Mouse (Mus musculus) v-Abl transformed pro-B cells (cell line): ENCODE results near the gene Brinp3.

Experiments used
- in situ Hi-C, 2 experiments: fragments of 400-800 bp; cut with MboI; formaldehyde crosslinking; loops; one replicate each; pipeline ENCODE4 v1.15.1; 2025; ENCODE audit not compliant: unreplicated experiment in 2 of 2

Gene Brinp3

DNA sequence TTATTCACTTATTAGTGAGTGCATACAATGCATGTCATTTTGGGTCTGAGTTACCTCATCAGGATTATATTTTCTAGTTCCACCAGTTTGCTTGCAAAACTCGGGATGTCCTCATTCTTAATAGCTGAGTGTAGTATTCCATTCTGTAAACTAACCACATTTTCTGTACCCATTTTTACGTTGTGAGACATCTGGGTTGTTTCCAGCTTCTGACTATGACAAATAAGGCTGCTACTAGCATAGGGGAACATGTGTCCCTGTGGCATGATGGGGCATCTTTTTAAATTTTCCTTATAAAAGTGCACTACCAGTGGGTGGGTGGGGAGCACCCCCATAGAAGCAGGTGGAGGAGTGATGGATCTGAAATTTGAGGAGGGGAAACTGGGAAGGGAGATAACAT, 292.7 kb downstream of the Brinp3 start:
- in situ Hi-C loops = no loop called here

GRCm38 (mm10) chr1:146792826-146793225, 298.3 kb downstream of the Brinp3 start:
- in situ Hi-C loops = no loop called here

DNA sequence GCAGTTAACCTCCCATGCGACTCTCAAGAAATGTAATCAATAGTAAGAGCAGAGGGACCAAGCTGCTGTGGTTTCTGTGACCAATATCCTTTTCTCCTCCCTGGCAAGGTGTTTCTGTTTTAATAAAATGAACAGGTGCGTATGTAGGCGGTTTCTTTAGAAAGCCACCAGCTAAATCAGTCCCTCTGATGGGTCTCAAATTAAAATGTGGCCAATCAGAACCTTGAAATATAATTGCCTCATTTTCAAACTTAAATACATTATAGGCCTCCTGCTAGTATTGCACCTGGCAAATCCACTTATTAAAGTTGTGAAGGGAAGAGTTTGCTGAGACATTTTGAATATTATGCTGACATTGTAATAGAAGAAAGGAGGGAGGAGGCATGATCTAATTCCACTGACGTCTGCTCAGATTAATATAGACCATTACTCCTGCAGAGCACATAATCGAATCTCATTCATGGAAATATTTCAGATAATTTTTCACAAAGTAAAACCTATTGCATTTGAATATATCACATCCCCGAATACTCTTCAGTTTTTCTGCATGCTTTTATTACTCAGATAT, 305.5 kb downstream of the Brinp3 start:
- in situ Hi-C loops = no loop called here

DNA sequence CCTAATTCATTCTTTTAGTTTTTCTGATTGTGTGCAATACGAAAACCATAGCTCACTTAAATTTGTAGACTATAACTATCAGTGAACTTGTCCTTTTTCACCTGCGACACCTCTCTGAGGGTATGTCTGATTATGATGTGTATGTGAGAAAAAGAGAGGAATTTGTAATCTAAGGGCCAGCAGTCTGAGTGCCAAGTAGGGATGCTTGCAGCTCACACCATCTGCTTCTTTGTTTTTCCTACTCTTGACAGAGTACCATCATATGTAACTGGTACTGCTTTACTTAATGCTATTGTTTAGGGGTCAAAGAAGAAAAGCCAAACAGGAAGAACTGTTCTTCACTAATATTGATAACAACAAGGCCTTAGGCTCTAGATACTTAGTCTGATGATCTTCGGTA, 307.3 kb downstream of the Brinp3 start:
- in situ Hi-C loops = no loop called here

DNA sequence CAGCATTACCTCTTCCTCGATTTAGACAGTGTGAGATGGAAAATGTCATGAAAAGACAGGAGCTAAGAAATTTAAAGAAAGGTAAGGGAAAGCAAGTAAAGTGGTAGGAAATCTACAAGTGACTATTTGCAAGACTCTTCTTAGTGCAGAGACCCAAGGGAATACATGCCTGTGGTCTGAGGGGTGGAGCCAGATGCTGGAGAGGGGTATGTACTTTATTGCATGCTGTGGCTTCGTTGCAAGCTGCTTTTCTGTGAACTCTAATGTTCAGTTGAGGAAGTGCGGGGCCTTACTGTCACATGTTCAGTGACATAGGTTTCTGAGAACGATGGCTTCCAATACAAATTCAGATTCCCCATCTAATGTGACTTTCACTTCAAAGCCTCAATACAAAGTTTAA, 313.2 kb downstream of the Brinp3 start:
- in situ Hi-C loops = no loop called here

- in situ Hi-C loops = no loop called here
These were observed 339.3 kb downstream of the Brinp3 start for GRCm38 (mm10) chr1:146833888-146834287.

DNA sequence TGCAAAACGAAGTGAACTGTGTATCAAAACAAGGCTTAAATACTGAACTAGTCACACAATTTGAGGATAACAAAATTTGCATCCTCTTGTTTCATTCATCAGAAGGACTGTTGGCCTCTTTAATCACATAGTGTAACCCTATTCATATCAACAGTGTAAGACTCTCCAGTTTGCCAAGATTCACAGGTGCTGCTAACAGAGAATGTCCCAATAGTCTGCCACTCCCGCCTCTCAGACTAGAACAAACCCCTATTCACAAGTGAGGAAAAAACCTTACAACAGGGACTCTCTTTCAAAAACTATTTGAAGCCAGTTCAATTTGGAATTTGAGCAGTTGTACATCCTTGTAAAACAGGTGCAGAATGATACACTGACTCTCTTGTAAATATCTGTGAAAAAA, 349.5 kb downstream of the Brinp3 start:
- in situ Hi-C loops = no loop called here

DNA sequence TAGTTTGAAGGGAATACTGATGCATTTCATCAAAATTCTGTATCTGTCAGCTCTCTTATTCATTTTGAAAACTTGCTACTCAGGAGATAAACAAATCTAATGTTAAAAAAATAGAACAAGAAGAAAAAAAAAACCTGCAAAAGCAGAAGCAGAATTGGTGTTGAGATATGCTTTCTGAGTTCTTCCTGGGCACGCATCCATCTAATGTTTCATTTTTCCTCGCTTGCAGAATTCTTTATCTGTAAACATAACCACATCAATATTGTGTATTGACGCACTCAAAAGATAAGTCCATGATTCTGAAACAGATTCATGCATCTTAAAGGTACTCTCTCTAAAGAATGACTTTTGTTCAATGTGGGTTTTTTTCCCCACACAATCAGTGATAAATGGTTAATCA, 354.3 kb downstream of the Brinp3 start:
- in situ Hi-C loops = no loop called here

DNA sequence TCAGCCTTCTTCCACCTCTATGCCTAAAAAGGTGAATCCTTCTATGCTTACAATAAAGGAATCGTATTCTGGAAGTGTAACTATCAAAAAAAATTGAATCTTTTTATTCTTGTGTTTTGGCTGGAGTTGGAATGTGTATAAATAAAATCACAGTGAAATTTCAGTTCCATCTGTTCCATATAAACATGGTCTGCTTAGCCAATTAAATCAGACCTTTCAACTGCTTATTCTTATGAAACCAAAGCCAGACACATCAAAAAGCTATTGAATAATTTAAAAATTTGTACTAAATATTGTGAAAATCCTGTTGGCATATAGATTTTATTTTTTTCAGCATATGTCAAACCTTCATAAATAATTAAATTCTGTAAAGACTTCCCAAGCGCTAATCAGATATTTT, 355.6 kb downstream of the Brinp3 start:
- in situ Hi-C loops = no loop called here

DNA sequence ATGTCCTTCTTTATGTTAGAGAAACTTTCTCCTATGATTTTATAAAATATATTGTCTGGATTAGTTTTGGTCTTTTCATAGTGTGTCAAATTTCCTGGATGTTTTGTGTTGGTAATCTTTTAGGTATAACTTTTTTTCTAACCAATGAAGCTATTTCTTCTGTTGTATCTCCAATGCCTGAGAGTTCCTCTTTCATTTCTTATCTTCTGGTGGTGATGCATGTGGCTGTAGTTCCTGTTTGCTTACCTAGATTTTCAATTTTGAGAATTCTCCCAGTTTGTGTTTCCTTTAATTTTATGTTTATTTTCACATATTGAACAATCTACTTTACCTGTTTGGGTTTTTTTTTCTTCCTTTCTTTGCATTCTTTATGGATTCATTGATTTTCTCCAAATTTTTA, 404.1 kb downstream of the Brinp3 start:
- in situ Hi-C loops = no loop called here

- in situ Hi-C loops = no loop called here
These were observed 407.1 kb downstream of the Brinp3 start for GRCm38 (mm10) chr1:146901691-146902090.

- in situ Hi-C loops = no loop called here
These were observed 445.2 kb downstream of the Brinp3 start for GRCm38 (mm10) chr1:146939463-146940389.
